Mouse (Mus musculus) kidney, adult 2 months (tissue): ENCODE measurements around the gene Gpn2. TPM values are rescaled to one million over a fixed set of nuclear protein-coding genes. Genes with fewer than 3 reads are reported as not detected.

Experiments used
- DNase-seq: peaks from one replicate; pipeline ENCODE4 v3.0.0; 2021
- H3K27ac ChIP-seq: fragments of 200-500 bp; 2 replicates; pipeline ENCODE4 v1.5.1; 2012; ENCODE audit warnings: low read depth, low read length, control low read depth, inconsistent platforms; ENCODE audit not compliant: insufficient read depth
- H3K27me3 ChIP-seq: fragments of 200-500 bp; replicated peaks from 2 replicates; pipeline ENCODE4 v1.6.1; 2012; ENCODE audit warnings: mild to moderate bottlenecking, moderate library complexity, low read length, inconsistent platforms; ENCODE audit not compliant: control insufficient read depth, insufficient read depth
- H3K36me3 ChIP-seq: fragments of 200-500 bp; 2 replicates; pipeline ENCODE4 v1.6.1; 2012; ENCODE audit warnings: mild to moderate bottlenecking, moderate library complexity, low read length, inconsistent platforms; ENCODE audit not compliant: control insufficient read depth, insufficient read depth
- H3K4me1 ChIP-seq: fragments of 200-500 bp; 2 replicates; pipeline ENCODE4 v1.6.1; 2011; ENCODE audit warnings: low read length; ENCODE audit not compliant: control insufficient read depth, insufficient read depth
- H3K4me3 ChIP-seq: fragments of 200-500 bp; 2 replicates; pipeline ENCODE4 v1.5.1; 2011; ENCODE audit warnings: mild to moderate bottlenecking, low read depth, low read length, control low read depth; ENCODE audit not compliant: insufficient read depth
- CTCF ChIP-seq: fragments of 200-500 bp; conservative IDR thresholded peaks from 2 replicates; pipeline ENCODE4 v1.5.1; 2011; ENCODE audit warnings: low read depth, mild to moderate bottlenecking, control low read depth, low read length, moderate library complexity, mixed read lengths; ENCODE audit not compliant: insufficient read depth, insufficient read length
- POLR2A ChIP-seq: fragments of 200-500 bp; IDR thresholded peaks from one replicate; pipeline ENCODE4 v1.6.1; 2011; ENCODE audit warnings: low read depth, low read length, control low read depth
- WGBS: fragments of 180-500 bp; shearing (Covaris S2); methylation state at CpG from one replicate; pipeline ENCODE4 v1.1.7; 2018; 5-methylcytosine and 5-hydroxymethylcytosine counted together
- polyA plus RNA-seq: library from polyadenylated mRNA; depleted of rRNA; stranded (reverse); fragments of >200 nt; gene quantifications from 2 replicates; pipeline ENCODE4 v1.2.3, GENCODE M21; 2012

Gpn2 gene
- polyA plus RNA-seq, 1 experiment = 26.7 TPM

GRCm38 (mm10) chr4:133629191-133629590 lies 45.0 kb downstream of the Gpn2 start:
- H3K27me3 ChIP-seq = no peaks in the 10 kb centered on the region
- H3K27ac ChIP-seq = no peak overlapping the region
- no peaks in the 10 kb centered on the region for H3K36me3 ChIP-seq
- H3K4me1 ChIP-seq = no peaks in the 10 kb centered on the region
- WGBS = 74% methylated on average over 7 of the region's 7 CpGs
- H3K4me3 ChIP-seq = no peak overlapping the region
- TF ChIP-seq POLR2A (no peak), CTCF (no peak)
- DNase-seq = no peak

GRCm38 (mm10) chr4:133630326-133630920 lies 46.3 kb downstream of the Gpn2 start:
- H3K4me1 ChIP-seq = no peaks in the 10 kb centered on the region
- H3K4me3 ChIP-seq = no peak overlapping the region
- no peak for DNase-seq
- no peak for TF ChIP-seq CTCF
- TF ChIP-seq POLR2A = no peak
- no peaks in the 10 kb centered on the region for H3K27me3 ChIP-seq
- peak overlapping the region; percentile 57 for H3K27ac ChIP-seq
- WGBS = 70% methylated on average over 8 of the region's 8 CpGs
- H3K36me3 ChIP-seq = no peaks in the 10 kb centered on the region

- DNase-seq = peak; percentile 56
- Histone ChIP-seq H3K4me3 (peak overlapping the region; percentile 11), H3K27ac (peak overlapping the region; percentile 57), H3K27me3 (no peaks in the 10 kb centered on the region), H3K4me1 (no peaks in the 10 kb centered on the region), H3K36me3 (no peaks in the 10 kb centered on the region)
- 50% methylated on average over 14 of the region's 14 CpGs for WGBS
- TF ChIP-seq CTCF = no peak
- no peak for TF ChIP-seq POLR2A
Observed at GRCm38 (mm10) chr4:133631071-133631768, 47.1 kb downstream of the Gpn2 start.

DNA sequence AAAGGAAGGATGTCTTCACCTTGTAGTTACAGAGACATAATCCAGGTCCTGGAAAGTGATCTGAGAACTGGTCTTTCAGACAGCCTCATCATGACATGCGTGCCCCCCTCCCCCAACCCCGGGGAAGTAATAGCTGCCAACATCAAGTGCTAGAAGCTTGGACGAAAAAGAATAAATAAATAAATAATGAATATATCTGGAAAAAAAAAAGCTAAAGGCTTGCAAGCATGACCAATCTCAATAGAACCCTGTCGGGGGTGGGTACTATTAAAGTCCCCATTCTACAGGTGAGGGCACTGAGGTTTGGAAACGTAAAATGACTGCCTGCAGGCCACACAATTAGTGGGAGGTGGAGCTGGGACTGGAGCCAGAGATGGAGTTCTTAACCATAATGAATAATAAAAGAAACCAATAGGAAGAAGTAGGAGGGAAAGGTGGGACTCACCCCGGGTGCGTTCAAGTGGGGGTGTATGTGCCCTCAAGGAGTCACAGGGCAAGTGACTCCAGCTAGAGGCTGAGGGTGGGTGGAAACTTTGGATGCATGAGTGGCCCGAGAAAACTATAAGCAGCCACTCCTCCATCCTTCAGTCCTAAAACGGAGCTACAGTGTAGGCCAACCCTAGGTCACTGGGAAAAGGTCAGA lies 47.7 kb downstream of the Gpn2 start:
- no peaks in the 10 kb centered on the region for H3K36me3 ChIP-seq
- peak; percentile 61 for DNase-seq
- H3K27me3 ChIP-seq = no peaks in the 10 kb centered on the region
- WGBS = 24% methylated on average over 9 of the region's 9 CpGs
- TF ChIP-seq POLR2A (no peak), CTCF (no peak)
- H3K4me3 ChIP-seq = peak overlapping the region; percentile 90
- H3K4me1 ChIP-seq = no peaks in the 10 kb centered on the region
- H3K27ac ChIP-seq = peak overlapping the region; percentile 57

DNA sequence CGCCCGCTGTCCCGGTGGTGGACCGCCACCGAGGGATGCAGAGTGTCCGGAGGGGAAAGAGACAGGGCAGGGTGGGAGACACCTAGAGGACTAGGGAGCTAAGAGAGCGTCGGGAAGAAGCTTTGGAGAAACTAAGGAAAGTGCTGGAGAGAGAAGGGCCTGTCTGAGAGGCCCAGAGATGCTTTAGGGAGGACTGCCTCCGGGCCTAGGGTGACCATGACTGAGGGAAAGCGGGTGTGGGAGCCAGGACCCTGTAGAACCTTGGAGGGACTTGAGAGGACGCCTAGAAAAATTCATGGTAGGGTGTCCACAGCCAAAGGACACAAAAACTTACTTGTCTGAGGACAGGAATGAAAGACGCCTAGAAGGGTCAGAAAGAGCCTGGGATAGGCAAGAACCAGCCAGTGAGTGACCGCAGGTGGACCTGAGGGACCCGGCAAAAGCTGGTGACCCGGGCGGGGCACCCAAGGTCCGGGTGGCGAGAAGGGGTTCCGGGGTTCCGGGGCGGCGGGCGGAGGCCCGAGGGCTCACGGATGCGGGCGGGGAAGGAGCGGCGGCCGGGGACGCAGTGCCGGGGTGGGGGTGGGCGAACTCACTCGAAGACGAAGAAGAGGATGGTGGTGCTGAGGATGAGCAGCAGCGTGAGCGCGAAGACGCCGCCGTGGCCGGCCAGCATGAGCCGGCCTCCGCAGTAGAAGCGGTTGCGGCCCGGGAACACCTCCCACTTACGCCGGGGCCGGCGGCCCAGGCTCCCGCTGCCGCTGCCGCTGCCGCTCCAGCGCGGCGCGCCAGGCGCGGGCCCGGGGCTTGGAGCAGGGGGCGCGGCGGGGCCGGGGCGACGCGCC lies 48.5 kb downstream of the Gpn2 start:
- Histone ChIP-seq H3K4me3 (peak overlapping the region; percentile 90), H3K36me3 (no peaks in the 10 kb centered on the region), H3K4me1 (no peaks in the 10 kb centered on the region), H3K27ac (peak overlapping the region; percentile 49), H3K27me3 (no peaks in the 10 kb centered on the region)
- TF ChIP-seq CTCF (no peak), POLR2A (no peak)
- 8% methylated on average over 68 of the region's 69 CpGs for WGBS
- peak; percentile 51 for DNase-seq

DNA sequence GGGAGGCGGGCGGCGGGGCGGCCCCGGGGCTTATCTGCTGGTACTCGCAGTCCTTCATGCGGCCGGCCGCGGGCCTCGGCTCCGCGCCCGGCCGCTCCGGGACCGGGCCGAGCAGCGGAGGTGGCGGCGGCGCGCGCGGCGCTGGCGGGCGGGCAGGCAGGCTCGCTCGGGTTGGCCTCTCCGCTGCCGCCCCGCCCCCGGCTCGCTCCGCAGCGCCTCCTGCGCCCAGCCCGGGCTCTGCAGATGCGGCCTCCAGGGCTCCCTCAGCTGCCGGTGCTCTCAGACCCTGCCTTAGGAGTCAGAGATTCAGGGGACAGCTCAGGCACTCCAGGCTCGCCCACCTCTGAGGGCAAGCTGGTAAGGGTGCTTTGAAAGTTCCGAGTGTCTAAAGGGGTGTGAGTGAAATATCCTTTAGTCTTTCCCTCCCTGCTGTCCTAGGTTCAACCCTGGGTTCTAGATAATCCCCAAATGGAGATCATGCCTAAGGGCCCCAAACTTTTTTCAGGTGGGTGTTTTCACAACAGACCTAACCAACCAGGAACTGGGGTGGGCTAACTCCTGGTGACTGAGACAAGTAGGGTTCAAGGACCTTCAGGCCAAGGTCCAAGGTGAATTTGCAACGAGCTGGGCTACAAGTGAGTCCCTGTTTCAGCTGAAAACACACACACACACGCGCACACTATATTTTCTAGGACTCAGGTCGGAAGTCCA lies 49.3 kb downstream of the Gpn2 start:
- Histone ChIP-seq H3K27me3 (no peaks in the 10 kb centered on the region), H3K4me1 (no peaks in the 10 kb centered on the region), H3K4me3 (peak overlapping the region; percentile 90), H3K27ac (peak overlapping the region; percentile 4; the same call in 1 of the 2 replicates), H3K36me3 (no peaks in the 10 kb centered on the region)
- DNase-seq = peak; percentile 93
- no peak for TF ChIP-seq POLR2A
- peak; percentile 63 for TF ChIP-seq CTCF
- 4% methylated on average over 47 of the region's 47 CpGs for WGBS
